Mouse (Mus musculus) liver, embryonic 11.5 days (tissue): Measurements from ENCODE around the gene Asic2. TPM values are rescaled to one million over a fixed set of nuclear protein-coding genes. Genes with fewer than 3 reads are reported as not detected.

ENCODE experiments used
- ATAC-seq: fragments of 200-750 bp; cut with Nextera tagmentation; replicated peaks from 2 replicates; pipeline ENCODE4 v1.8.0; 2017; ENCODE audit warnings: moderate number of reproducible peaks, mild to moderate bottlenecking, moderate TSS enrichment, moderate library complexity; ENCODE audit not compliant: low FRiP score
- DNase-seq: peaks from one replicate; pipeline ENCODE4 v3.0.0-alpha.2; 2017; ENCODE audit warnings: low spot score
- H3K27ac ChIP-seq: fragments of 300-500 bp; sonication (generic); 2 replicates; pipeline ENCODE4 v1.5.1; 2014; ENCODE audit warnings: mild to moderate bottlenecking, low read depth, low read length, control low read depth
- H3K27me3 ChIP-seq: fragments of 300-500 bp; sonication (generic); replicated peaks from 2 replicates; pipeline ENCODE4 v1.6.1; 2014; ENCODE audit warnings: low read length, mixed read lengths; ENCODE audit not compliant: control insufficient read depth, insufficient read depth
- H3K36me3 ChIP-seq: fragments of 300-500 bp; sonication (generic); 2 replicates; pipeline ENCODE4 v1.6.1; 2014; ENCODE audit warnings: mild to moderate bottlenecking, low read length, moderate library complexity, mixed read lengths; ENCODE audit not compliant: control insufficient read depth, insufficient read depth
- H3K4me1 ChIP-seq: fragments of 300-500 bp; sonication (generic); replicated peaks from 2 replicates; pipeline ENCODE4 v1.6.1; 2014; ENCODE audit warnings: low read length, mixed read lengths; ENCODE audit not compliant: control insufficient read depth, insufficient read depth
- H3K4me2 ChIP-seq: fragments of 300-500 bp; sonication (generic); 2 replicates; pipeline ENCODE4 v1.6.1; 2014; ENCODE audit warnings: mild to moderate bottlenecking, control low read depth, moderate library complexity
- H3K4me3 ChIP-seq: fragments of 300-500 bp; sonication (generic); 2 replicates; pipeline ENCODE4 v1.5.1; 2014; ENCODE audit warnings: low read depth, low read length, control low read depth
- H3K9ac ChIP-seq: fragments of 300-500 bp; sonication (generic); 2 replicates; pipeline ENCODE4 v1.6.1; 2014; ENCODE audit warnings: low read depth, low read length, control low read depth
- H3K9me3 ChIP-seq: fragments of 300-500 bp; sonication (generic); 2 replicates; pipeline ENCODE4 v1.6.1; 2016; ENCODE audit warnings: low read length, inconsistent platforms, mixed read lengths; ENCODE audit not compliant: control insufficient read depth
- WGBS: fragments of 180-500 bp; shearing (Covaris S2); extraction: QIAGEN DNeasy Blood & Tissue Kit; methylation state at CpG from one replicate; pipeline ENCODE4 v1.1.7; 2014; 5-methylcytosine and 5-hydroxymethylcytosine counted together
- polyA plus RNA-seq: library from polyadenylated mRNA; unstranded; fragments of >200 nt; fragmentation: Nextera tagmentation; extraction: Ambion mirVana; gene quantifications from 2 replicates; pipeline ENCODE4 v1.2.1, GENCODE M21; 2014

Gene Asic2
- polyA plus RNA-seq, 1 experiment from 2014 or later, result 0.27 TPM

GRCm38 (mm10) chr11:81106949-81107348 lies 861.3 kb downstream of the Asic2 start:
- Histone ChIP-seq H3K27ac (no peak overlapping the region), H3K4me1 (no peaks in the 10 kb centered on the region), H3K4me2 (no peak overlapping the region), H3K9ac (no peak overlapping the region), H3K4me3 (no peak overlapping the region), H3K27me3 (no peaks in the 10 kb centered on the region), H3K36me3 (no peaks in the 10 kb centered on the region), H3K9me3 (no peaks in the 10 kb centered on the region)
- ATAC-seq, result no peak
- 70% methylated on average over 1 of the region's 1 CpGs for WGBS
- no peak for DNase-seq

DNA sequence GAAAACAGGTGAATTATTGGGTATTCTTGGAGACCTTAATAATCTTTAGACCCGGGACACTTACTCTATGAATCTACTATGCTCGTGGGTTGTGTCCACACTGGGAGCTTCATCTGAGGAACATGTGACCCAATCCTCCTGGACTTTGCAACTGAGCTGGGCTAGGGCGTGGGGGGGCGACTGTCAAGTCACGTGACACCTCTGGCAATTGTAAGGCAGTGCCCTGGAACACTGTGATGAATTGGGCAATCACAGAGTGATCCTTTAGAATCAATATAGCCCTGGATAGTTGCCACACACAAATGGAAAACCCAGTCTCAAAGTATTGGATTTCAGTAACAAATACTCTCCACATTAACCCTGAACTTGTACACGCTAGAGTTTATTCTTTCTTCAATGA lies 867.4 kb downstream of the Asic2 start:
- DNase-seq (no peak), ATAC-seq (peak; percentile 45)
- Histone ChIP-seq H3K4me3 (no peak overlapping the region), H3K9ac (no peak overlapping the region), H3K36me3 (no peaks in the 10 kb centered on the region), H3K27ac (no peak overlapping the region), H3K4me2 (no peak overlapping the region), H3K9me3 (no peaks in the 10 kb centered on the region), H3K4me1 (no peaks in the 10 kb centered on the region), H3K27me3 (no peaks in the 10 kb centered on the region)
- 63% methylated on average over 6 of the region's 6 CpGs for WGBS

DNA sequence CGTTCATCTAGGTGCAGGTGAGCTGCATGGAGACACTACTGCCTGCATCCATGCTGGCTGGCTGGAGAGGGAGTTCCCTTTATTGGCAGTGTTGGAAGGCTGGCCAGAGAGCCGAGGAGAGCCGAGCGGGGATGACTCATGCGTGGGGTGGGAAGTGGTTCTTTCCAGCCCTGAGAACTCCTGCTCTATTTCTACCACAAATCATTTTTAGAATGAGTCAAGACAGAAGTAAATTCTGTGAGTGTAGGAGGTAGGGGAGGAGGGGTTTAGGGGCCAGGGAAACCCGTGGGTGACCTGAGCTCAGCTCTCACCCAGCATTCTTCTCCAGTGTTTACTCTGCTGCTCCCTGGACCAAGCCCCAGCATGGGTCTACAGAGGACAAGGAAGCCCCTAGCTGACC lies 872.2 kb downstream of the Asic2 start:
- Histone ChIP-seq H3K9me3 (no peaks in the 10 kb centered on the region), H3K4me1 (no peaks in the 10 kb centered on the region), H3K36me3 (no peaks in the 10 kb centered on the region), H3K27me3 (no peaks in the 10 kb centered on the region), H3K27ac (no peak overlapping the region), H3K9ac (no peak overlapping the region), H3K4me3 (no peak overlapping the region), H3K4me2 (no peak overlapping the region)
- ATAC-seq (no peak), DNase-seq (no peak)
- 42% methylated on average over 6 of the region's 6 CpGs for WGBS

- DNase-seq, result no peak
- no peaks in the 10 kb centered on the region for H3K27me3 ChIP-seq
- no peak overlapping the region for H3K27ac ChIP-seq
- H3K4me2 ChIP-seq, result no peak overlapping the region
- no peak for ATAC-seq
- H3K9ac ChIP-seq, result no peak overlapping the region
- H3K36me3 ChIP-seq, result no peaks in the 10 kb centered on the region
- H3K4me3 ChIP-seq, result no peak overlapping the region
- H3K9me3 ChIP-seq, result no peaks in the 10 kb centered on the region
- WGBS, result 68% methylated on average over 8 of the region's 8 CpGs
- no peaks in the 10 kb centered on the region for H3K4me1 ChIP-seq
Measured at GRCm38 (mm10) chr11:81094581-81094980, 873.7 kb downstream of the Asic2 start.

DNA sequence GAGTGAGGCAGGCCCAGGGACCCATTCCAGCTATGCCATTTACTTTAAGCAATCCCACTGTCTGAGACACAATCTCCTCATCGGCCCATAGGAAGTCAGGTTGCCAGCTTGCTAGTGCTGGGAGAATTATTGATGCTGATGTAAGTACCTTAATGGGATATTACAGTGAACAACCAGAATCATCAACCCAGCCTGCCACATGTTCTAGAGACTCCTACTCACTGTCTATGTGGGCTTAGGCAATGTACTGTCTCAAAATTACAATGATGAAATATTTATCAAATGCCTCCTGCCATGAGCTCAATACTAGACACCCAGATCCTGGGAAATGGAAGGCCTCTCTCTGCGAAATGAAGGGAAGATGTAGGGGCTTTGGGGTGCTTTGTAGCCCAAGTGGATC lies 876.1 kb downstream of the Asic2 start:
- H3K4me3 ChIP-seq, result no peak overlapping the region
- 76% methylated on average over 2 of the region's 2 CpGs for WGBS
- no peak for ATAC-seq
- H3K36me3 ChIP-seq, result no peaks in the 10 kb centered on the region
- H3K27me3 ChIP-seq, result no peaks in the 10 kb centered on the region
- H3K4me1 ChIP-seq, result no peaks in the 10 kb centered on the region
- H3K4me2 ChIP-seq, result no peak overlapping the region
- no peak overlapping the region for H3K9ac ChIP-seq
- H3K9me3 ChIP-seq, result no peaks in the 10 kb centered on the region
- no peak for DNase-seq
- H3K27ac ChIP-seq, result no peak overlapping the region

DNA sequence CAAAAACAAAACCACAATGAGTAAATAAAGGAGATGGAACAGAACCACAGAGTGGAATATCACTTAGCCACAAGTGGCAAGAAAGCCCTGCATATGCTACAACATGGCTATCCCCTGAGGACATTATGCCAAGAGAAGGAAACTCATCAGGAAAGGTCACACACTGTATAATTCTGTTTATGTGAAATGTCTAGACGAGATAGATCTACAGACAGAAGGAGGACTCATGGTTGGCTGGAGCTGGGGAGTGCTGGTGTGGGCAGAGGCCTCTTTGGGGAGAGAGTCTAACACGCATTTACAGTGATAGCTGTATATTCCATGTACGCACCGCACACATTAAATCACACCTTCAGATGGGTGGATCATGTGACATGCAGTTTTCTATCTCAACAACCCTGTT lies 884.4 kb downstream of the Asic2 start:
- Histone ChIP-seq H3K27ac (no peak overlapping the region), H3K4me2 (no peak overlapping the region), H3K4me1 (peaks cover 2% of the 10 kb centered on the region; the same call in 1 of the 2 replicates), H3K9me3 (no peaks in the 10 kb centered on the region), H3K27me3 (no peaks in the 10 kb centered on the region), H3K36me3 (no peaks in the 10 kb centered on the region), H3K4me3 (no peak overlapping the region), H3K9ac (no peak overlapping the region)
- no peak for DNase-seq
- no peak for ATAC-seq
- WGBS, result 73% methylated on average over 4 of the region's 4 CpGs

DNA sequence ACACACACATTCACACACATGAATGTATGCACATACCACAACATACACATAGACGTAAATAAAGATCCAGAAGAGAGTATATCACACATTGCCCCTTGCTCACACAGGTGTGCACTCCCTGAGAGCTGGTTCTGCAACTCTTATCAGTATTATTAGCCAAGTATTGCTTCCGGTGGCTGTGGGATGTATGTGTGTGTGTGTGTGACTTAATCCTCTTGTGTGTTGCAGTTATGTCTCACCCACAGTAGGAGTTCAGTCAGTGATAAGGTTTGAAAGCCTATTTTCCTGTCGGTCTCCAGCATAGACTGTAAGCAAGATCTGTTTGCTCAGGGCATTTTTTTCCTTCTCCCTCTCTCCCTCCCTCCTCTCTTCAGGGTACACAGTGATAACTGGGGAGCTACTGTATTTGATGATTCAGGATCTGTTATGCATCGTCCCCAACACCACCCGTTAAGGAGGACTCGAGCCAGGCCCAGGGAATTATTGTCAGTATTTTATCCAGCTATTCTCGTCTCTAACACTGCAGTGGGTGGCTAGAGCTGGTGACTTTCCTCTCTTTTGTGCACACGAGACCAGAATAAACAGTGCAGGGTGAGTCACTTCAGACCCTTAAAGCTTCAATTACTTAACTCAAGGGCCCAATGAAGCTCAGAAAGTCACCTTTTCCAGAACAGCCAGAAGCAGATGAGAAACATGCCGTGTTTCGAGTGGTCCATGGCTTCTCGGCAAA lies 888.0 kb downstream of the Asic2 start:
- Histone ChIP-seq H3K36me3 (no peaks in the 10 kb centered on the region), H3K9ac (no peak overlapping the region), H3K4me2 (no peak overlapping the region), H3K4me1 (peaks cover 2% of the 10 kb centered on the region; the same call in 1 of the 2 replicates), H3K4me3 (no peak overlapping the region), H3K9me3 (no peaks in the 10 kb centered on the region), H3K27me3 (no peaks in the 10 kb centered on the region), H3K27ac (no peak overlapping the region)
- DNase-seq, result no peak
- WGBS, result 58% methylated on average over 11 of the region's 11 CpGs
- no peak for ATAC-seq

DNA sequence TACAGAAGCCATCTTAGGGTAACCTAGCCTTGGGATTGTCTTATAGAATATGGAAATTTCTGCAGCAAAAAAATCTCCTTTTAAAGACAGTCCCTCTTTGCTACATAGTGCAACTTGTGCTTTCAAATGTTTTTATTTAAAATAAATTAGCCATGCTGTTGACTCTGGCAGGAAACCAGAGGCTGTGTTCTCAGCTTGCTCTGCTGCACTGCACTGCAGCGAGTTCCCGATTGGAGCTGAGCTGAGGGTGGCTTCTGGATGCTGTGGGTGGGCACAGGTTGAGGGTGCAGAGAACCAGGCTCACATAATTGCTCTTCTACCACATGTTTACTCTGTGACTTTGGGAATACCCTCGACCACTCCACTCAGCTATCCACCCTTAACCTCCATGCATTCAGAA lies 889.0 kb downstream of the Asic2 start:
- Histone ChIP-seq H3K36me3 (no peaks in the 10 kb centered on the region), H3K4me1 (peaks cover 2% of the 10 kb centered on the region; the same call in 1 of the 2 replicates), H3K4me3 (no peak overlapping the region), H3K4me2 (no peak overlapping the region), H3K9me3 (no peaks in the 10 kb centered on the region), H3K27ac (no peak overlapping the region), H3K27me3 (no peaks in the 10 kb centered on the region), H3K9ac (no peak overlapping the region)
- WGBS, result 66% methylated on average over 3 of the region's 3 CpGs
- DNase-seq (no peak), ATAC-seq (no peak)

GRCm38 (mm10) chr11:81071836-81072235 lies 896.4 kb downstream of the Asic2 start:
- no peak overlapping the region for H3K4me3 ChIP-seq
- H3K9ac ChIP-seq, result no peak overlapping the region
- DNase-seq, result no peak
- no peaks in the 10 kb centered on the region for H3K9me3 ChIP-seq
- no peaks in the 10 kb centered on the region for H3K27me3 ChIP-seq
- 79% methylated on average over 4 of the region's 4 CpGs for WGBS
- H3K4me2 ChIP-seq, result no peak overlapping the region
- H3K36me3 ChIP-seq, result no peaks in the 10 kb centered on the region
- no peak for ATAC-seq
- H3K27ac ChIP-seq, result no peak overlapping the region
- H3K4me1 ChIP-seq, result no peaks in the 10 kb centered on the region
